Mouse (Mus musculus) ES-Bruce4 (cell line): ENCODE results near the gene Cib4. TPM values are rescaled to one million over a fixed set of nuclear protein-coding genes. Genes with fewer than 3 reads are reported as not detected.

Experiments
- H3K27ac ChIP-seq: 2 replicates; pipeline ENCODE4 v1.5.1; 2012; ENCODE audit warnings: low read length, inconsistent platforms; ENCODE audit not compliant: insufficient read depth
- H3K27me3 ChIP-seq: 2 replicates; pipeline ENCODE4 v1.6.1; 2012; ENCODE audit warnings: mild to moderate bottlenecking, low read length, inconsistent platforms; ENCODE audit not compliant: control insufficient read depth, poor library complexity, insufficient read depth, severe bottlenecking
- H3K36me3 ChIP-seq: 2 replicates; pipeline ENCODE4 v1.6.1; 2012; ENCODE audit warnings: inconsistent platforms, mild to moderate bottlenecking, low read length, moderate library complexity; ENCODE audit not compliant: control insufficient read depth, poor library complexity, insufficient read depth, severe bottlenecking
- H3K4me1 ChIP-seq: one replicate; pipeline ENCODE4 v1.8.1; 2011; ENCODE audit warnings: low read length; ENCODE audit not compliant: control insufficient read depth, insufficient read depth
- H3K4me3 ChIP-seq: 2 replicates; pipeline ENCODE4 v1.5.1; 2011; ENCODE audit warnings: low read depth, mild to moderate bottlenecking, low read length
- H3K9ac ChIP-seq: 2 replicates; pipeline ENCODE4 v1.6.1; 2012; ENCODE audit warnings: low read depth, mild to moderate bottlenecking, inconsistent platforms; ENCODE audit not compliant: poor library complexity, severe bottlenecking
- H3K9me3 ChIP-seq: replicated peaks from 2 replicates; pipeline ENCODE4 v1.6.1; 2012; ENCODE audit warnings: mild to moderate bottlenecking, low read length, inconsistent platforms; ENCODE audit not compliant: control insufficient read depth, poor library complexity, insufficient read depth, severe bottlenecking
- CTCF ChIP-seq: IDR thresholded peaks from one replicate; pipeline ENCODE4 v1.8.1; 2011; ENCODE audit warnings: low read depth, low read length
- EP300 ChIP-seq: IDR thresholded peaks from 2 replicates; pipeline ENCODE4 v1.6.1; 2011; ENCODE audit warnings: low read depth, low read length; ENCODE audit not compliant: insufficient read depth
- POLR2A ChIP-seq: IDR thresholded peaks from one replicate; pipeline ENCODE4 v1.8.1; 2011; ENCODE audit warnings: low read length; ENCODE audit not compliant: insufficient read depth
- polyA plus RNA-seq: library from polyadenylated mRNA; stranded (reverse); fragments of >200 nt; gene quantifications from 2 replicates; pipeline ENCODE4 v1.2.4, GENCODE M21; 2011; ENCODE audit warnings: low read depth; ENCODE audit not compliant: missing spikeins, insufficient read depth, insufficient read length

Gene Cib4
- polyA plus RNA-seq, 1 experiment = not detected

DNA sequence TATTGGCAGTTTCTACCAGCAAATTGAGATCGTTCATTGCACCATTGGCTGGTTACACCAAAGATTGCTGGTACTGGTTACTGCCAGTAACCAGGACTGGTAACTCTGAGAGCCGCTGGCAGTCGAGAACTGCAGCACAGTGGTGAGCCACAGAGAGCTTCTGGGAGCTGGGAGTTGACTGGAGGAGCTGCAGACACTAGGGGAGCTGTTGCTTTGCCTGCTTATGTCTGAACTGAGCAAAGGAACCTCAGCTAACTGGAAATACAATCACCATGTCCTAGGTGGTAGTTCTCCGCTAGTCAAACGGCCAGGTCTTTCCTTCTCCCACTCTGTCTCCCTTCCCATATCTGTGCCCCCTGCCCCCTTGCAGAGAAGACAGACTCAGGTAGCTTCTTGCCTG lies 103.4 kb downstream of the Cib4 start:
- Histone ChIP-seq H3K27ac (no peak overlapping the region), H3K27me3 (no peaks in the 10 kb centered on the region), H3K9me3 (no peaks in the 10 kb centered on the region), H3K4me1 (no peaks in the 10 kb centered on the region), H3K36me3 (no peaks in the 10 kb centered on the region), H3K9ac (no peak overlapping the region), H3K4me3 (no peak overlapping the region)
- TF ChIP-seq POLR2A (no peak), CTCF (peak; percentile 29)

DNA sequence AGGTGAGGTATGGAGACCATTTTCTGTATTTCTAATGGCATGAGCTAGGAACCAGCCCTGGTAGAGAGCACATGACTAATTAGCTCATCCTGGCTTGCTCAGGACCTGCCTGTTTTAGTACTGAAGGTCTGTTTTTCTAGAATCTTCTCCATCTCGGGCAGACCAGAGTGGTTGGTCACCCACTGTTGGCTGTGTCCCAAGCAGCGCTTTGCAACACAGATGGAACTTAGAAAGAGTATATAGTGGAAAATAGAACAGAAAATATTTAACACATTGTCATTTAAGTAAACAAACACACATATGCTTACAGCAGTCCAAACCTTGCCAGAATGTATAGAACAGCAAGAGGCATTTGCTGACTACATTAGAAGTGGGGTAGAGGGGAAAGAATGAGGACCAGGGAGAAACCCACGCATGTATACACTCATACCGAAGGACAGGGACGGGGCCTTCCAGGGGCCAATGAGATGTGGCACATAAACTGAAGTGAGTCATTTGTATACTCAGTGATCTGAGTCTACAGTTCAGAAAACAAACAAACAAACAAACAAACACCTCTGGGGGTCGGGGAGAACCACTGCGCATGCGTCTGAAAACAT lies 105.2 kb downstream of the Cib4 start:
- Histone ChIP-seq H3K4me3 (no peak overlapping the region), H3K9me3 (no peaks in the 10 kb centered on the region), H3K27ac (no peak overlapping the region), H3K27me3 (no peaks in the 10 kb centered on the region), H3K36me3 (no peaks in the 10 kb centered on the region), H3K4me1 (no peaks in the 10 kb centered on the region), H3K9ac (no peak overlapping the region)
- TF ChIP-seq EP300 (no peak), POLR2A (no peak), CTCF (no peak)

DNA sequence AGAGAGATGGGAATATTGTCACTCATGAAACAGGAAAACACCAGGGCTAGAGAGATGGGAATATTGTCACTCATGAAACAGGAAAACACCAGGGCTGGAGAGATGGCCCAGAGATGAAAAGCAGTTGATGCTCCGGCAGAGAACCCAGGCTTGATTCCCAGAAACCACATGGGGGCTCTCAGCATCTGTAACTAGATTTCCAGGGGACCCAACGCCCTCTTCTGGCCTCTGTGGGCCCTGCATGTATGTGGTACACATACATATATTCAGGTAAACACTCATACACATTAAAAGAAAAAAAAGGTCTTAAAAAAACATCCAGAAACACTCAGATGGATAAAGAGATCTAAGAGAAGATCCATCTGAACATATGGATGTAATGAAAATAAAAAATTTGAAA lies 106.7 kb downstream of the Cib4 start:
- Histone ChIP-seq H3K36me3 (no peaks in the 10 kb centered on the region), H3K4me3 (no peak overlapping the region), H3K27me3 (no peaks in the 10 kb centered on the region), H3K27ac (no peak overlapping the region), H3K4me1 (no peaks in the 10 kb centered on the region), H3K9me3 (no peaks in the 10 kb centered on the region), H3K9ac (no peak overlapping the region)
- peak; percentile 19 for TF ChIP-seq CTCF
- TF ChIP-seq EP300 = no peak

Other genes with a start within 250 kb of the Cib4 start
- not detected in 2 replicates for gene Otof, start 83.9 kb downstream of the Cib4 start, polyA plus RNA-seq
- not detected in 2 replicates for gene 1700001C02Rik, start 79.8 kb downstream of the Cib4 start, polyA plus RNA-seq
- gene Kcnk3, start 42.3 kb upstream of the Cib4 start, polyA plus RNA-seq = not detected in 2 replicates
- 14.3 and 17.6 TPM in 2 replicates for gene Slc35f6, start 102.1 kb upstream of the Cib4 start, polyA plus RNA-seq
- 257 and 258 TPM in 2 replicates for gene Cenpa, start 120.9 kb upstream of the Cib4 start, polyA plus RNA-seq
- 33.4 and 35.2 TPM in 2 replicates for gene Dpysl5, start 165.7 kb upstream of the Cib4 start, polyA plus RNA-seq